In genomic region chr2:13357885-13358552, GRCm38 (mm10) we compare ENCODE assay signal across 10 mouse cellular contexts.
DNase-seq lines count a peak whose midpoint lies in the region; ATAC-seq and TF ChIP-seq lines count a peak whose summit lies in the region.
"Had no signal": no experiment of that assay in that cellular context is flagged by ENCODE, and none has a peak within 500 bp of the region (broad histone marks: within the 10 kb centered on the region; RNA-seq: fewer than 3 reads in every experiment).

No protein-coding gene starts in this region.

- no peak overlapping the region for H3K9ac ChIP-seq in hindbrain, embryonic 16.5 days (ENCODE audit: low read depth, low read length)
- H3K9ac ChIP-seq in midbrain, postnatal 0 days (replicated peaks; ENCODE audit: low read length, poor library complexity, severe bottlenecking), result no peak overlapping the region
- H3K9ac ChIP-seq: heart, embryonic 13.5 days had no signal

- no peak overlapping the region for H3K4me2 ChIP-seq in hindbrain, embryonic 16.5 days (ENCODE audit: low read length)
- H3K4me2 ChIP-seq in midbrain, postnatal 0 days (ENCODE audit: low read depth, low read length, poor library complexity, severe bottlenecking), result peak overlapping the region; percentile 15
- H3K4me2 ChIP-seq: heart, embryonic 13.5 days had no signal

- H3K36me3 ChIP-seq in hindbrain, embryonic 16.5 days (ENCODE audit: control insufficient read depth, insufficient read depth, low read length), result no peaks in the 10 kb centered on the region
- H3K36me3 ChIP-seq in midbrain, postnatal 0 days (ENCODE audit: insufficient read depth, low read length), result no peaks in the 10 kb centered on the region
- H3K36me3 ChIP-seq: heart, embryonic 13.5 days had no signal

- H3K27me3 ChIP-seq in hindbrain, embryonic 16.5 days (replicated peaks; ENCODE audit: control insufficient read depth, insufficient read depth, low read length), result no peaks in the 10 kb centered on the region
- H3K27me3 ChIP-seq in midbrain, postnatal 0 days (ENCODE audit: insufficient read depth, low read length), result no peaks in the 10 kb centered on the region
- H3K27me3 ChIP-seq: heart, embryonic 13.5 days had no signal

- peaks cover 11% of the 10 kb centered on the region for H3K4me1 ChIP-seq in hindbrain, embryonic 16.5 days (ENCODE audit: control insufficient read depth, insufficient read depth, low read depth, low read length)
- H3K4me1 ChIP-seq in midbrain, postnatal 0 days (ENCODE audit: insufficient read depth, low read length), result no peaks in the 10 kb centered on the region; the same call in 1 of the 2 replicates

- no peak overlapping the region for H3K4me3 ChIP-seq in hindbrain, embryonic 16.5 days (ENCODE audit: low read length)
- H3K4me3 ChIP-seq in midbrain, postnatal 0 days (ENCODE audit: low read depth, low read length), result no peak overlapping the region
- H3K4me3 ChIP-seq: heart, embryonic 13.5 days had no signal

- DNase-seq in cerebellum, postnatal 10 days, result peak; percentile 68 to 69
- peak; percentile 42 for DNase-seq in left cerebral cortex, postnatal 4 days
- DNase-seq in left cerebral cortex, postnatal 36 days (ENCODE audit: low spot score in 2 of 2), result no peak
- DNase-seq in midbrain, postnatal 0 days (ENCODE audit: low spot score), result peak; percentile 72
- DNase-seq in thymus, adult 18-20 months, result no peak
- no peak for DNase-seq in kidney, adult 18-20 months
- DNase-seq: cerebellum, adult 18-20 months had no signal

- WGBS in hindbrain, embryonic 16.5 days, result 48% methylated on average over 7 of the region's 7 CpGs
- WGBS in midbrain, postnatal 0 days, result 31% methylated on average over 7 of the region's 7 CpGs

- H3K27ac ChIP-seq in hindbrain, embryonic 16.5 days (ENCODE audit: low read depth, low read length), result no peak overlapping the region
- H3K27ac ChIP-seq in midbrain, postnatal 0 days (ENCODE audit: low read depth, low read length), result peak overlapping the region; percentile 21; the same call in 1 of the 2 replicates
- H3K27ac ChIP-seq: heart, embryonic 13.5 days had no signal

- intact Hi-C loops in left cerebral cortex, postnatal 4 days (cut with DNase I), result no loop called here
- intact Hi-C loops in left cerebral cortex, postnatal 36 days (cut with DNase I), result no loop called here

- H3K9me3 ChIP-seq in hindbrain, embryonic 16.5 days (ENCODE audit: control insufficient read depth, low read length), result no peaks in the 10 kb centered on the region
- no peaks in the 10 kb centered on the region for H3K9me3 ChIP-seq in midbrain, postnatal 0 days (ENCODE audit: low read length)
- H3K9me3 ChIP-seq: heart, embryonic 13.5 days had no signal

- no peak for TF ChIP-seq CTCF in midbrain, postnatal 0 days (IDR thresholded peaks at IDR 0.05)

- no peak for ATAC-seq in cerebellum, adult (ENCODE audit: insufficient number of reproducible peaks, low FRiP score, low TSS enrichment)
- peak; percentile 76 for ATAC-seq in hindbrain, embryonic 16.5 days
- ATAC-seq in midbrain, postnatal 0 days (ENCODE audit: low FRiP score), result peak; percentile 80

Comparison
In these comparisons a context has a peak if more than half of its experiments do, and no peak if none do; other contexts are left out.
1. DNase-seq: peak in cerebellum, postnatal 10 days (2 of 2), left cerebral cortex, postnatal 4 days (single experiment) and midbrain, postnatal 0 days (single experiment); none in left cerebral cortex, postnatal 36 days (0 of 2), thymus, adult 18-20 months (0 of 2) and kidney, adult 18-20 months (single experiment).